Mouse (Mus musculus): ENCODE data around the gene Agk. TPM values are rescaled to one million over a fixed set of nuclear protein-coding genes. Genes with fewer than 3 reads are reported as not detected.

The Agk gene
- polyA plus RNA-seq, 1 experiment from 2014 or later = 50.0 TPM

- Histone ChIP-seq H3K4me3 (no peak overlapping the region), H3K27ac (no peak overlapping the region), H3K9me3 (no peaks in the 10 kb centered on the region), H3K4me1 (no peaks in the 10 kb centered on the region), H3K4me2 (replicated peaks) (no peak overlapping the region), H3K9ac (no peak overlapping the region), H3K36me3 (peaks cover 29% of the 10 kb centered on the region), H3K27me3 (no peaks in the 10 kb centered on the region)
- ATAC-seq (ENCODE audit: insufficient number of reproducible peaks, insufficient read depth, low FRiP score, low TSS enrichment) = no peak
- WGBS = 93% methylated on average over 3 of the region's 3 CpGs
Measured at GRCm38 (mm10) chr6:40413565-40413964, 88.6 kb downstream of the Agk start.

GRCm38 (mm10) chr6:40415799-40416198 lies 90.8 kb downstream of the Agk start:
- Histone ChIP-seq H3K27ac (no peak overlapping the region), H3K4me3 (no peak overlapping the region), H3K9ac (no peak overlapping the region), H3K36me3 (peaks cover 20% of the 10 kb centered on the region; the same call in 1 of the 2 replicates), H3K9me3 (no peaks in the 10 kb centered on the region), H3K4me1 (no peaks in the 10 kb centered on the region), H3K4me2 (replicated peaks) (no peak overlapping the region), H3K27me3 (no peaks in the 10 kb centered on the region)
- ATAC-seq (ENCODE audit: insufficient number of reproducible peaks, insufficient read depth, low FRiP score, low TSS enrichment) = no peak
- 82% methylated on average over 5 of the region's 5 CpGs for WGBS

GRCm38 (mm10) chr6:40418386-40418785 lies 93.4 kb downstream of the Agk start:
- H3K36me3 ChIP-seq = peaks cover 18% of the 10 kb centered on the region; the same call in 1 of the 2 replicates
- no peaks in the 10 kb centered on the region for H3K27me3 ChIP-seq
- no peak for ATAC-seq (ENCODE audit: insufficient number of reproducible peaks, insufficient read depth, low FRiP score, low TSS enrichment)
- H3K4me3 ChIP-seq = no peak overlapping the region
- H3K9ac ChIP-seq = no peak overlapping the region
- 94% methylated on average over 4 of the region's 4 CpGs for WGBS
- H3K4me2 ChIP-seq (replicated peaks) = no peak overlapping the region
- no peaks in the 10 kb centered on the region for H3K9me3 ChIP-seq
- no peaks in the 10 kb centered on the region for H3K4me1 ChIP-seq
- no peak overlapping the region for H3K27ac ChIP-seq

- WGBS = 92% methylated on average over 6 of the region's 6 CpGs
- Histone ChIP-seq H3K4me1 (no peaks in the 10 kb centered on the region), H3K9ac (no peak overlapping the region), H3K27me3 (no peaks in the 10 kb centered on the region), H3K9me3 (no peaks in the 10 kb centered on the region), H3K27ac (no peak overlapping the region), H3K4me2 (replicated peaks) (no peak overlapping the region), H3K36me3 (peaks cover 13% of the 10 kb centered on the region; the same call in 1 of the 2 replicates), H3K4me3 (no peak overlapping the region)
- no peak for ATAC-seq (ENCODE audit: insufficient number of reproducible peaks, insufficient read depth, low FRiP score, low TSS enrichment)
Measured at GRCm38 (mm10) chr6:40421099-40421498, 96.1 kb downstream of the Agk start.

GRCm38 (mm10) chr6:40423013-40423412 lies 98.0 kb downstream of the Agk start:
- H3K9me3 ChIP-seq = no peaks in the 10 kb centered on the region
- H3K27ac ChIP-seq = no peak overlapping the region
- no peaks in the 10 kb centered on the region for H3K27me3 ChIP-seq
- H3K4me2 ChIP-seq (replicated peaks) = no peak overlapping the region
- 72% methylated on average over 1 of the region's 1 CpGs for whole genome bisulfite sequencing
- H3K9ac ChIP-seq = no peak overlapping the region
- 0 out of 2 replicates have a peak, but pooled peaks cover 7% of the 10 kb centered on the region for H3K36me3 ChIP-seq
- H3K4me1 ChIP-seq = no peaks in the 10 kb centered on the region
- H3K4me3 ChIP-seq = no peak overlapping the region
- ATAC-seq (ENCODE audit: insufficient number of reproducible peaks, insufficient read depth, low FRiP score, low TSS enrichment) = no peak

- no peak overlapping the region for H3K4me2 ChIP-seq (replicated peaks)
- no peak for ATAC-seq (ENCODE audit: insufficient number of reproducible peaks, insufficient read depth, low FRiP score, low TSS enrichment)
- 65% methylated on average over 1 of the region's 1 CpGs for WGBS
Measured at GRCm38 (mm10) chr6:40423774-40424173, 98.8 kb downstream of the Agk start.

GRCm38 (mm10) chr6:40427441-40427840 lies 102.5 kb downstream of the Agk start:
- H3K9ac ChIP-seq = no peak overlapping the region
- WGBS = 90% methylated on average over 7 of the region's 7 CpGs
- no peaks in the 10 kb centered on the region for H3K36me3 ChIP-seq
- H3K4me2 ChIP-seq (replicated peaks) = no peak overlapping the region
- no peak for ATAC-seq (ENCODE audit: insufficient number of reproducible peaks, insufficient read depth, low FRiP score, low TSS enrichment)
- peaks cover 3% of the 10 kb centered on the region; the same call in 1 of the 2 replicates for H3K4me1 ChIP-seq
- H3K27ac ChIP-seq = no peak overlapping the region
- no peak overlapping the region for H3K4me3 ChIP-seq
- H3K9me3 ChIP-seq = no peaks in the 10 kb centered on the region
- H3K27me3 ChIP-seq = no peaks in the 10 kb centered on the region

More at GRCm38 (mm10) chr6:40423774-40424173, 98.8 kb downstream of the Agk start:
- Histone ChIP-seq H3K4me3 (no peak overlapping the region), H3K9me3 (no peaks in the 10 kb centered on the region), H3K27me3 (no peaks in the 10 kb centered on the region), H3K36me3 (no peaks in the 10 kb centered on the region), H3K27ac (no peak overlapping the region), H3K4me1 (no peaks in the 10 kb centered on the region), H3K9ac (no peak overlapping the region)

GRCm38 (mm10) chr6:40428696-40429095 lies 103.7 kb downstream of the Agk start:
- no peak overlapping the region for H3K4me2 ChIP-seq (replicated peaks)
- H3K36me3 ChIP-seq = no peaks in the 10 kb centered on the region
- no peak for ATAC-seq (ENCODE audit: insufficient number of reproducible peaks, insufficient read depth, low FRiP score, low TSS enrichment)
- no peak overlapping the region for H3K4me3 ChIP-seq
- no peak overlapping the region for H3K27ac ChIP-seq
- WGBS = 76% methylated on average over 3 of the region's 3 CpGs
- H3K9me3 ChIP-seq = no peaks in the 10 kb centered on the region
- H3K9ac ChIP-seq = no peak overlapping the region
- peaks cover 3% of the 10 kb centered on the region; the same call in 1 of the 2 replicates for H3K4me1 ChIP-seq
- H3K27me3 ChIP-seq = no peaks in the 10 kb centered on the region

- Histone ChIP-seq H3K4me3 (no peak overlapping the region), H3K9ac (no peak overlapping the region), H3K27me3 (no peaks in the 10 kb centered on the region), H3K36me3 (no peaks in the 10 kb centered on the region), H3K9me3 (no peaks in the 10 kb centered on the region), H3K4me2 (replicated peaks) (no peak overlapping the region), H3K4me1 (peaks cover 6% of the 10 kb centered on the region; the same call in 1 of the 2 replicates), H3K27ac (no peak overlapping the region)
- WGBS = 77% methylated on average over 4 of the region's 4 CpGs
- ATAC-seq (ENCODE audit: insufficient number of reproducible peaks, insufficient read depth, low FRiP score, low TSS enrichment) = no peak
Measured at GRCm38 (mm10) chr6:40429521-40429931, 104.6 kb downstream of the Agk start.

- 91% methylated on average over 3 of the region's 3 CpGs for WGBS
- Histone ChIP-seq H3K4me3 (no peak overlapping the region), H3K27me3 (no peaks in the 10 kb centered on the region), H3K9me3 (no peaks in the 10 kb centered on the region), H3K4me1 (peaks cover 10% of the 10 kb centered on the region), H3K36me3 (no peaks in the 10 kb centered on the region), H3K9ac (no peak overlapping the region), H3K27ac (no peak overlapping the region), H3K4me2 (replicated peaks) (no peak overlapping the region)
- ATAC-seq (ENCODE audit: insufficient number of reproducible peaks, insufficient read depth, low FRiP score, low TSS enrichment) = no peak
Measured at GRCm38 (mm10) chr6:40430251-40430650, 105.3 kb downstream of the Agk start.

GRCm38 (mm10) chr6:40430878-40431277 lies 105.9 kb downstream of the Agk start:
- H3K4me2 ChIP-seq (replicated peaks) = no peak overlapping the region
- WGBS = 81% methylated on average over 3 of the region's 3 CpGs
- H3K27ac ChIP-seq = no peak overlapping the region
- H3K27me3 ChIP-seq = no peaks in the 10 kb centered on the region
- no peaks in the 10 kb centered on the region for H3K9me3 ChIP-seq
- H3K36me3 ChIP-seq = no peaks in the 10 kb centered on the region
- H3K4me1 ChIP-seq = peaks cover 10% of the 10 kb centered on the region
- no peak overlapping the region for H3K4me3 ChIP-seq
- ATAC-seq (ENCODE audit: insufficient number of reproducible peaks, insufficient read depth, low FRiP score, low TSS enrichment) = no peak
- H3K9ac ChIP-seq = no peak overlapping the region

GRCm38 (mm10) chr6:40431356-40431755 lies 106.4 kb downstream of the Agk start:
- no peak for ATAC-seq (ENCODE audit: insufficient number of reproducible peaks, insufficient read depth, low FRiP score, low TSS enrichment)
- H3K27me3 ChIP-seq = no peaks in the 10 kb centered on the region
- H3K4me2 ChIP-seq (replicated peaks) = no peak overlapping the region
- no peaks in the 10 kb centered on the region for H3K9me3 ChIP-seq
- no peaks in the 10 kb centered on the region for H3K36me3 ChIP-seq
- H3K9ac ChIP-seq = no peak overlapping the region
- peaks cover 10% of the 10 kb centered on the region for H3K4me1 ChIP-seq
- H3K27ac ChIP-seq = no peak overlapping the region
- no peak overlapping the region for H3K4me3 ChIP-seq
- 56% methylated on average over 4 of the region's 4 CpGs for WGBS

GRCm38 (mm10) chr6:40431812-40432211 lies 106.8 kb downstream of the Agk start:
- no peaks in the 10 kb centered on the region for H3K9me3 ChIP-seq
- no peak for ATAC-seq (ENCODE audit: insufficient number of reproducible peaks, insufficient read depth, low FRiP score, low TSS enrichment)

More at GRCm38 (mm10) chr6:40431812-40432211, 106.8 kb downstream of the Agk start:
- Histone ChIP-seq H3K4me3 (no peak overlapping the region), H3K27me3 (no peaks in the 10 kb centered on the region), H3K9ac (no peak overlapping the region), H3K27ac (no peak overlapping the region), H3K36me3 (no peaks in the 10 kb centered on the region), H3K4me2 (replicated peaks) (no peak overlapping the region), H3K4me1 (peaks cover 10% of the 10 kb centered on the region)

Measured in embryonic facial prominence, embryonic 12.5 days (tissue).